Mouse (Mus musculus) gastrocnemius, adult 18-20 months (tissue): ENCODE data around the gene Slc36a1. TPM values are rescaled to one million over a fixed set of nuclear protein-coding genes. Genes with fewer than 3 reads are reported as not detected.
A peak's percentile ranks its signal among the peaks of the same experiment; 100 is the strongest.

Experiments used
- DNase-seq: peaks from one replicate; pipeline ENCODE4 v3.0.0; 2021; ENCODE audit warnings: low spot score
- total RNA-seq, 2 experiments: library from RNA; stranded (reverse); gene quantifications; 2 replicates each; pipeline ENCODE4 v1.2.3; 2021

Gene Slc36a1
- total RNA-seq, 2 experiments from 2014 or later: 5.3 to 6.4 TPM

DNA sequence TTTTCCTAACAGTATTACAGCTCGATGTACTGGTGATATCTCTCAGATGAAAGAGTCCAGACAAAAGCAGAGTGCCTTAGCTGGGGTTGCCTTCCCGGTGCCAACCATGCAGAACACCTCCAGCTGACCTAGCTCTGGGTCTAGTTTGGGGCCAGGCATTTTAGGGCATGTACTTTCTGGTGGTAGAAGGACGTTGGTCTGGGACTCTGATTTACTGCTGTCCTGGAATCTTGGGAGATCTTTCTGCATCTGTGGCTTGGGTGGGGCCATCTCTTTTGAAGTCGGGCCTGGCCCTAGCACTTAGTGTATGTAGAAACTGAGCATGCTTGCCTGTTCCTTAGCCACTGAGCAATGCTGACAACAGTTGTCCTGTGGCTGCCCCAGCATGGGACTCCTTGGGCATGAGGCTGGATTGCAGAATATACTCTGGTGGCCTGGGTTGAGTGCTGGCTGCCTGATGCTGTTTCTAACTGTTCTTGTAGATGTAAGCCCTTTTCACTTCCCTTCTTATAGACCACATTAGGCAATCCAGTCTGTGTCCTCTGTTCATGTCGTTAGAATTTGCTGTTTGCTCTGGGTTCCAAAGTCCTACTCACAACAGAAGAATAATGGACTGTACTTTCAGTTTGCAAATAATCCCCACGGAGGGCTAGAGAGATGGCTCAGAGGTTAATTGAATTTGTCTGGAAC is 4.0 kb downstream of the Slc36a1 start:
- no peak for DNase-seq

DNA sequence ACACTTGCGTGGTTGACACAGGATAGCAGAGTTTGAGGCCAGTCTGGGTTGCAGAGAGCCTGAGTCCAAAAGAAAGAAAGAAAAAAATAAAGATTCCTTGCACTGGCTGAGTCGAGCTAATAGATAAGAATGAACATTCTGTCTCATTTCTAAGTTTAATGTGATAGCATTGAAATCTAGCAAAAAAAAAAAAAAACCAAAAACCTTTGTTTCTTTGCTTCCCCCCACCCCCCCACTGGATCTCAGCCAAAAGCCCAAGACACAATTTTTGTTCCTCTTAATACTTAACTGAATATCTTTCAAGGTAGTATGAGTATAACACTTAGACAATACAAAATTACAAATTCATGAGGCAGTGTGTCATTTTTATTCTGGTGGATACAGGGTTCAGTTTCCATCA is 4.9 kb downstream of the Slc36a1 start:
- DNase-seq: no peak

DNA sequence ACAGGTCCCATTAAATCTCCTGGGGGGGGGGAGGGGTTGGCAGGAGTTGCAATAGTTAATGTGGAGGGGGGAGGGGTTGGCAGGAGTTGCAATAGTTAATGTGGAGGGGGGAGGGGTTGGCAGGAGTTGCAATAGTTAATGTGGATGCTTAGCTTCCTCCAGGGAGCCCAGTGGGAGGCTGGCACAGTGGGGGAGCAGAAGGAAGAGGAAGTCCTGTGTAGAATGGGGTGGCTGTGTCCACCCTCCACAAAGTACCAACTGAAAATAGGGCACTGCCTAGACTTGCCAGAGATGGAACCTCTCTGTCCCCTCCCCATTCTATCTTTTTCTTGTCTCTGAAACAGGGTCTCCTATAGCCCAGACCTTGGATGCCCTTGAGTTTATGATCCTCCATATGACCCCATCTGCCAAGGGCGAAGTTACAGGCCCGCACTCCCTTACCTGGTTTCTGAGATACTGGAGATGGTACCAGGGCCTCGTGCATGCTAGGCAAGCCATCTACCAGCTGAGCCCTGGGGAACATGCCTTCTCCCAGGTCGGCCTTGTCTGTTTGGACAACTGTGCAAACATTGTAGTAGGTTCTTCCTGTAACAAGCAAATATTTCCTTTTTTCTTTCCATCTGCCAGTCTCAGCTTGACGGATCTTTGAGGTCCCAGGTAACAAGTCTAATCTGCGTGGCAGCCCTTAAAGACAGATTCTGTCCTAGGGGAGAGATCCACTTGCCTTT is 5.6 kb downstream of the Slc36a1 start:
- DNase-seq: no peak

DNA sequence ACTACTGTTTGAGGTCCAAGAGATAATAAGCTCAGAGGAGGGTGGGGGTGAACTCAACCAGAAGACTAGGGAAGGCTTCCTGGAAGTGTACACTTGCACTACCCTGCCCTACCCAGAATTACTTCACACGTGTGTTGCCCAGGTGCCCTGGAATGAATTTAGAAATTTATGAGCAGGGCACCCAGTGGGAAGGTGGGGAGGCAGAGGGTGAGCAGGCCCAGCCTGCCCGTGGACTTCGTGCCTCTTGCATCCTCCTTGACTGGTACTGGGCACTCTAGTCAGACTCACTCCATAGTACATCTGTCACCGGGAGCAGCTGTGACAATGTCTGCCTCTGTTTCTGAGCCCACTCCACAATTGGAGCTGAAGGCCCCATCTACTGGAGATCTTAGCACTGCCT is 9.4 kb downstream of the Slc36a1 start:
- DNase-seq: no peak

DNA sequence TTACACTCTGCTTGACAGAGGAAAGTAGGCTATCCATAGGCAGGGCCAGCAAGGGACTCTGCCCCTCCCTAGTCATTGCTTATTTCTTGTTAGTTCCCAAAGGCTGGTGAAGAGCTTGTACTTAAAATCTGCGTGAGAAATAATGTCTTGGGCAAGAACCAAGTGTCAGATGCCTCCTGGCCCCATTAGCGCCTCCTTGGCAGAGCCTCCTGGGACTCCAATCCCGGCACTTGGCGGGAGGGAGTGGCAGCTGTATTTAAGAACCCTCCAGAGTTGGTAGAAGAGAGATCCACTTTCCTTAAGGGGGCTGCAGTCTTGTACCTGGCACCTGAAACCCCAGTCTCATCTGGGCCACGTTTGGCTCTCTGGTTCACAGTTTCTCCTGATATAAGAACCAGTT is 10.0 kb downstream of the Slc36a1 start:
- peak; percentile 33 for DNase-seq

DNA sequence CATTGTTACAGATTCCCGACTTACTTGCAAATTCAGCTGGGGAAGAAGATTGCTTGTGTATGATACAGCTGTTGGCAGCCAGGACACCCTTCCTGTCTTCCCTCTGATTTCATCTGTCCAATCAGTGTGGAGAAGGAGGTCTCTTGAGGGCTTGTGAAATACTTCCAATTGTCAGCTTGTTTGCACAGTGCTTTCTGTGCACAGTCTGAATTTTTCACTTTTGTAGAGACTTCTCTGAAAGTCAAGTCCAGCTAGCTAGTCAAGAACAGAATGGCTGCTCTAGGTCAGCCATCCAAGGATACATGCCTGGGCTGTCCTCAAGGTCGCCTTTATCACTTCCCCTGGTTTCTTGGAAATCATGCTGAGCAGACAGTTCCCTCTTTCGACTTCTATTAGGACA is 10.8 kb downstream of the Slc36a1 start:
- peak; percentile 26 for DNase-seq

DNA sequence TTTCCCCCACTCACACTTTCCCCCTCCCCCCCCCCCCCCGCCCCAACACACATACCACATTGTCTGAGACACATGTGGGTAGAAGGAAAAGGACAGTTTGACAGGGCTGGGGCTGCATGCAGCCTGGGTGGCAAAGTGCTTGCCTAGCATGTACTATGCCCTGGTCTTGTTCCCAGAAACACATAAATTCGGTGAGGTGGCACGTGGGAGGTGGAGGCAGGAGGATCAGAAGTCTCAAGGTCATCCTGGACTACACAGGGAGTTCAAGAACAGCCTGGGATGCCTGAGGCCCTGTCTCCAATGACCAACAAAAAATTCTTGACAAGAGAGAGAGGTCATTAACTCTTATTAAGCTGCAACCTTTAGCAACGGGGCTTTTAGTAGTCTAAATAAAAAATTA is 11.9 kb downstream of the Slc36a1 start:
- DNase-seq: no peak

DNA sequence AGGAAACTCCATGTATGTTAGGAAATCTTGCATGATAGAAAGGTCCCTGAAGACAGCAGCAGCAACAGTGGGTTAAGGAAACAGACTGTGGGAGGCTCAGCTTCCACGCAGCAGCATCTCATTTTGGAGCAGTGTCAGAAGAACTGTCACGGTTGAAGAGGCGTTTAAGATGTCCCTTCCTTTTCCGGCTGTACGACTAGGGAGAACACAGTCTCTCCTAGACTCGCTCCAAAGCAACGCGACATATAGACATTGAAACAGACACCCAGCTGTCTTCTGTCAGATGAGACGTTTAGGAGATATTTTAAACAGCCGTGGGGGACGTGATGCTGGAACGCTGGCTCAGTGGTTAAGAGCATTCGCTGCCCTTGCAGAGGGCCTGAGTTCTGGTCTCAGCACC is 12.7 kb downstream of the Slc36a1 start:
- DNase-seq: no peak

DNA sequence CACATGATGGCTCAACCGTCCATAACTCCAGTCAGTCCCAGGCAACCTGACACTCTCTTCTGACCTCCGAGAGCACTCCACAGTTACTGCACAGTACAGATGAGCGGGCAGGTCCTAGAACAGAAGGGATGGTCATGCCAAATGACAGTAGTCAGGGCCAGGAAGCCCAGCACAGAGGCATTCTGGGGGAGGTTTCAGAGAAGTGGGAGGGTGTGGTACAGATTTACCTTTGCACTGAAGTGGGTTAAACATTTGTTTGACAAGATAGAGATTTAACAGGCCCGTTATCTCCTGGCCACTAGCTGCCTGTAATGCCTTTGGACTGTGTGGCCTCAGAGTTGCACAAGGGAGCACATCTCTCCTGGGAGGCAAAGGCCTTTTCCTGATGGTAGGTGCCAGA is 13.3 kb downstream of the Slc36a1 start:
- no peak for DNase-seq

DNA sequence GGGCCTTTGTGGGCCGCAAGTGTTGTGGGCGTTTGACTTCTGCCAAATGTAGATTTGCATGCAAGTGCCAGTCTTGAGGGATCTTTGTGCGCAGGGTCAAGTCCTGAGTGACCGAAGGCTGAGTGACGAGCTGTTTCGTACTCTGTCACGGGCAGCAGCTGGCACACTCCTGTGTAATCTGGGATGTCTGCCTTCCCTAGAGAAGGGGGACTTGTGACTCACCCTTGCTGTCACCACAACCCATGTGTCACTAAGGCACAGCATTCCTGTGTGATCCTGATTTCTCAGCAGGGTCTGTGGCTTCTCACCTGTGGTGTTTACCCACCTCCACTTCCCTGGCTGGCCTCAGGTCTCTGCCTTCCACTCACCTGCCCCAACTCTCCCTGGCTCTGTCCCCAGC is 13.7 kb downstream of the Slc36a1 start:
- no peak for DNase-seq

DNA sequence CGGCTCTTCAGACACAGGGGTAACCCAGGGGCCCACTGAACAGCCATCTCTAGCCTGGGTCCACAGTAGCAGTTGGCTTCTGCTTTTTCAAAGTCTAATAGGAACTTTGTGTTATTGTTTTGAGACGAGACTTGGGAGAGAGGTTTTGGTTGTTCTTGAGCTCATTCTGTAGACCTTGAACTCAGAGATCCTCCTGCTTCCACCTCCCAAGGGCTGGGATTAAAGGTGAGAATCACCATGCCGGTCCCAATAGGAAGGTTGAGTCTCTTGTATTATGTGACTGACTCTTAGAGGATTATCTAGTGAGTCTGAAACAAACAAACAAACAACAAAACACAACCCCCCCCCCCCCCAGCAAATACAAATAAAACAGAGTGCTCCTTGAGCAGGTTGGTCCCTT is 14.3 kb downstream of the Slc36a1 start:
- DNase-seq: no peak

DNA sequence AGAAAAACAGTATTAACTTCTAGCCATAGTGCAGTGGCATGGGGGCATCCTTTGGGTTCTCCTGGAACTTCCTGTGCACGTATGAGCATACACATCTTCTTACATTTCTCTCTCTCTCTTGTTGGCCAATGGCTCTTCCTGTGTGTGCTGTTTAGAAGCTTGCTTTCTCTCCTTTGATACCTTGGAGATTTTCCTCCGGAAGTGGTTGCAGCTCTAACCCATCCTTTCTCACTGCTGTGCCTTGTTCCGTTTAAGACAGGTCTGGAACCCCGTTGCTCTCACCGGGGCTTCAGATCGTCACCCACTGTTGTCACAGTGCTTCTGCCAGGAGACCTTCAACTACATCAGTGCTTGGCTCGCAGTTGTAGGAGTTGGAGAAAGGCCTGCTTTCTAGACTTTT is 17.2 kb downstream of the Slc36a1 start:
- no peak for DNase-seq

DNA sequence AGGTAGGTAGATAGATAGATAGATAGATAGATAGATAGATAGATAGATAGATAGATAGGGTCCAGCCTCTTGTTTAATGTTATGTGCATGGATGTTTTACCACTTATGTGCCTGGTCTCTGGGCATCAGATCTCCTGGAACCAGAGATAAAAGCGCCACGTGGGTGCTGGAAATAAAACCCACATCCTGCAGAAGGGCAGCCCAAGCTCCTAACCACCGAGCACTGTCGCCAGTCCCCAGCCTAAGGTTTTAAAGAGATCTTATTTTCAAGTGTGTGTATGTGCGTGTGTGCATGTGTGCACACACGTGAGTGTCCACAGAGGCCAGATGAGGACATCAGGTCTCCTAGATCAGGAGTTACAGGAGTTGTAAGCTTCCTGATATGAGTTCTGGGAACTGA is 26.9 kb downstream of the Slc36a1 start:
- DNase-seq: no peak

DNA sequence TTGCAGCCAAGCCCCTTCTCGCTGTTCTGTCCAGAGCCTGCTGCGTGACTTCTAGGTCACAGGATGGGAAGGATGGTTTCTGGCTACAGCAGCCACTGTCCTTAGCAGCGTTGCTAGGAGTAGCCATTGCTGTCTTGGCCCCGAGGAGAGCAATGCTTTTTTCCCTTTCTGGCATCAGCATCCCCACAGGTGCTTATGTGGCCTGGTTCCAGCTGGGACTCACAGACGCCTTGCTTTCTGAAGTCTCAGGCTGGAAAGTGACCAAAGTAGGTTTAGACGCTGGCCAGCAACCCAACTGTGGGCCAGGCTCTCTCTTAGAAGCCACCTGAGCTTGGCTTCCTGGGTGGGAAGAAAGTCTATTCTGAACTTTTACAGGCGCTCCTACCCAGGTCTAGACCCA is 30.1 kb downstream of the Slc36a1 start:
- no peak for DNase-seq

DNA sequence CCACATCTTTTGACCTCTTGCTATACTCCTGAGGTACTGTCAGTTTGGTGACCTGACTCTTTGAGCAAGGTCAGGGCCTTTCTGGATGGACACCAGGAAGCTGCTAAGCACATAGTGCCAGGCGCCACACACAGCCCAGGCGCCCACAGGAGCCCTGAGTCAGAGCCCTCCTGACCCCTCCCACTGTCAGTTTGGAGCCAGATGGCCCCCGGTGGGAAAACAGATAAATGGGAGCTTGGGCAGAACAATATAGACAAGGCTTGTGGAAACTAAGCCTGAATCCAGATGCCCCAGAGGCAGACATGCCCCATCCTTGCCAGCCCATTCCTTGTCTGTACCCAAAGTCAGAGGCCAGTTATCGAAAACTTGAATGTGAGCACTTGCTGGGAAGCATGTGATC is 30.6 kb downstream of the Slc36a1 start:
- DNase-seq: no peak

DNA sequence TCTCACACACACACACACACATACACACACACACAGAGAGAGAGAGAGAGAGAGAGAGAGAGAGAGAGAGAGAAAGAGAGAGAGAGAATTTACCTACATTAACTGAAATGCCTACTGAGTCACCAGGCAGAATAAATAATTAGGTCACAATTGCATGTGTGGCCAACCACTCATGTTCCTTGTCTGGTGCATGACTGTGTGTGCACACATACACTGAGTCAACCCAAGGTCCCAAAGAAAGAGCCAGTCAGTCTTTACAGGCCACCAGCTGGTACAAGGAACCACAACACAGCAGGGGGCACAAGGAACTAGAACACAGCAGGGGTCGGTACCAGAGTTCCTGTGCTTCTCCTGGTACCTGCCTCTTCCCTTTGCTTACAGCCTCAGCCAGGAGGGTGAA is 32.7 kb downstream of the Slc36a1 start:
- DNase-seq: no peak

DNA sequence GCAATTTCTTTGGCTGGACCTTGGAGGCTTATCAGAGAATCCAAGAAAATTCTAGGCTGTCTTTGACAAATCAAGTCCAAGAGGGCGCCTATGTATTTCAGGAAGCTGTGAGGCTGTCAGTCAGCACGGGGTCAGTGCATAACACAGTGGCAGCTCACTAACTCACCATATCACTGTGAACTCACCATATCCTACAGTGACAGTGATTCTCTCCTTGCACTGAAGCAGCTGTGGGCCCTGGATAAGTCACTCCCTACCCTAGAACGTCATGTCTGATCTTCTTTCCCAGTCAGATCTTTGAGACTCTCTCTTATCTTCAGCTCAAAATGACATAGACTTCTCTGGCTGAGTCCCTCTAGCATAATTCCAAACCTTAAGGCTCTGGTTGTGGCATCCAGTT is 35.3 kb downstream of the Slc36a1 start:
- DNase-seq: no peak

DNA sequence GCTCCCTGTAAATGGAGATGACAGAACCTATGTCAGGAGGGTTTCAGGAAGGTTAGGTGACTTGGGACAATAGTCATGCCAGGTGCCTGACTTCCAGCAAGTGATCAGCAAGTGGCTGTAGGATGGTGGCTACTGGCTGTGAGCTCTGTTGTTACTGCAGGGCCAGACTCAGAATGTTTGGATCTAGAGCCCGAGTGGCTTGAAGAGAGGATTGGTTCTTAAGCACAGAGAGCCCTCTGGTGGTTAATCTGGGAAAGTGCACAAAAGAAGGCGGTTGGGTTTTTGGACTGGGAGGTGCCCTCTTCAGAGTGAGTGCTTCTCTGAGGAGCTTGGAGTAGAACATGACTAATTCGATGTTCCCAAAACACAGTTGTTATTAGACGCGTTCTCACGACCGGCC is 36.4 kb downstream of the Slc36a1 start:
- DNase-seq: peak; percentile 82

DNA sequence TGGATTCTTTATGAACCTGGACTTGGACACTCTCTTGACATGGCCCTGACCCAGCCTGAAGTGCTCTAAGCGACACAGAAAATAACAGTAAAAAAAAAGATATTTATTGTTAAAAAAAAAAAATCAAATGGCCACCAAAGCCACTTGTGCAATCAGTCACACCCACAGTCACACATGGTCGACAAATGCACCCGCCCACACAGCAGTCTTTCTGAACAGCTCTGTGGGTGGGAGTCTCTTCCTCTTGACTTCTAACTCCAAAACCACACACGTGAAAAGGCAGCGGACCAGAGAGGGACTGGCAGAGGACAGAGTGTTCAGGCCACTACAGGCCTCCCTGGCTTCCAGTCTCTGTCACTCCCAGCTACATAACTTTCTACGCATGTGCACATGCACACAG is 46.4 kb downstream of the Slc36a1 start:
- DNase-seq: no peak

DNA sequence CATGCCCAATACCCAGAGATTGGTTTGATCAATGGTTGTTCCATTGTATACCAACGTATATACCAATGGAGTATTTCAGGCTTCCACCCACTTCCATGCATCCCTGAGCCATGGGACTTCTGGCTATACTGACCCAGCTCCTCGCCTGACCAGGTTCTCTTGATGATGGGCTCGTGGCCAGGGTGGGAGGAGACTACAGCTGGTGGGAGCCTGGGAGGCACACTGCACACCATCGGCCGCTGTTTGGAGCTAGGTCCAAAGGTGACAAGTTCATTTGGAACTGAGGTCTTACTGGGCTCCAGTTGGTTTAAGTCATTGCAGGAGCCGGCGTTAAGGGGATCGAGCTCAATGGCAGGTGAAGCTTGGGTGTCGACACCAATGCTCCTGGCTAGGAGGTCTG is 49.2 kb downstream of the Slc36a1 start:
- no peak for DNase-seq

DNA sequence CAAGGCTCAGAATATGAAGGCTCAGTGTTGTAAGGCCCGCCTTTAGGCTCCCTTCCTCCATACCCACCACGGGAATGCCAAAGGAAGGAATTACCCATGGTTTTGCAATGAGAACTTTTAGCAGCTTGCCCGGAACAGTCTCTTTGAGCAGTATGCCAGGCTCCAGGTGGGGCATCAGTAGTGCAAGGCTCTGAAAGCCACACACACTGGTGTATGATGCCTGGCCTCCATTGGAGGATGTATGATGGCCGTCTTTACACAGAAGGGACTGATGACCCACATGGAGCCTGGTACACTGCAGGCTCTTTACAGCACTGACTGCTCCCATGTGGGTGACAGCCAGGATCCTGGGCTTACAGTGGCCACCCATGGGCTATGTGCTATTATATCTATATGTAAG is 57.0 kb downstream of the Slc36a1 start:
- DNase-seq: no peak

DNA sequence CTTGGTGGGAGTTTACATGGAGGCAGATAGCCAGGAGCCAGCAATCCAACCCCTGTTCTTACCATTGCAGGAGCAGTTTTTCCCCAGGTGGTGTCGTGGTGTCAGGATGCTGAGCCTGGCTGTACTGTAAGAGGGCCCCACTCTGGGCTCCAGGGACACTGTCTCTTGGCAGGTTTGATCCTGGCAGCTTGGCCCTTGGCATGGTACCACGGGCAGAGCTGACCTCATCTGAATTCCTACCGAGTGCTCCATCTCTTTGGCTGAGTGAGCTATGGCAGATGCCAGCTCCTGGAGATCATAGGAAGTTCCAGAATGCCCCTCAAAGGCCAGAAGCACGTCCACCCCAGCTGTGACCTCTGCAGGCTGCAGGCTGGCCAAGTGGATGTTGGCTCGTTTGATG is 57.9 kb downstream of the Slc36a1 start:
- peak; percentile 86 for DNase-seq

DNA sequence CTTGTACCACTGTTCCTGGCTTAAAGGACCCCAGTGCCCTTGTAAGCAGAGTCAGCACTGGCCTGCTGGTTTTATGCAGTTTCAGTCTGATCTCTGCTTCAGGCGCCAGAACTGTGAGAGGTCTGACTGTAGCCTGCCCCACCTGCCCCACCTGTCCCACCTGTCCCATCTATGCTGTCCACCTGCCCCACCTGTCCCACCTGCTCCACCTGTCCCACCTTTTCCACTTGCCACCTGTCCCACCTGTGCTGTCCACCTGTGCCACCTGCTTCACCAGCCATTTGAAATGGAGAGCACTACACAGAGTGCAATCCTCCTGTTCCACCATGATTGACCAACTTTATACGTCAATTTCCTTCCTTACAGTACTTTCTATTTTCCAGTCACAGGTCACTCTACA is 60.2 kb downstream of the Slc36a1 start:
- DNase-seq: no peak

DNA sequence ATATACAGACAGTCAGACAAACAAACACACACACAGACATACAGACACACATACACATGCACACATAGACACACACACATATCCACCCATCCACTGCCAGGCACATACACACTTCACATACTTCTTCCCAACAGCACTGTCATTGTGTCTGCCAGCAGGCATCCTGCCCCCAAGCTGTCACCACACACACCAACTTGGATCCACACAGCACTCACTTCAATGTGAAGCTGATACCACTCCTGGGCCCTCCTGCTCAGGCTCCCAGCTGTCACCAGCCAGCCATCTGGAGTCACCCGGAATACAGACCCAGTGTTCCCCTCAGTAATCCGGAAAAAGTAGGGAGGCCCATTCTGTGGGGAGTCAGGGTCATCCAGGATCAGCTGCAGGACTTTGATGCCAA is 61.5 kb downstream of the Slc36a1 start:
- no peak for DNase-seq
